Mouse (Mus musculus) G1E (cell line): ENCODE results near the gene Caml.
"Not testable (repeated sequence)": the region's sequence is repeated elsewhere in the genome, so short reads cannot be mapped to it uniquely, and the experiment has no call there.

Experiments
- CTCF ChIP-seq: IDR thresholded peaks from 2 replicates; pipeline ENCODE4 v1.5.1; 2012; ENCODE audit warnings: low read depth, low read length, inconsistent platforms, mixed read lengths
- GATA1 ChIP-seq: IDR thresholded peaks from 2 replicates; pipeline ENCODE4 v1.6.1; 2012; ENCODE audit warnings: borderline replicate concordance, low read length, inconsistent platforms, mixed read lengths
- GATA2 ChIP-seq: IDR thresholded peaks from 2 replicates; pipeline ENCODE4 v1.6.1; 2012; ENCODE audit warnings: low read depth, low read length, inconsistent platforms, borderline replicate concordance
- POLR2AphosphoS5 ChIP-seq: IDR thresholded peaks from 2 replicates; pipeline ENCODE4 v1.6.1; 2012; ENCODE audit warnings: low read depth, low read length, inconsistent platforms; ENCODE audit not compliant: insufficient replicate concordance
- TAL1 ChIP-seq: conservative IDR thresholded peaks from 2 replicates; pipeline ENCODE4 v1.6.1; 2012; ENCODE audit warnings: low read depth, low read length, inconsistent platforms, mixed read lengths

DNA sequence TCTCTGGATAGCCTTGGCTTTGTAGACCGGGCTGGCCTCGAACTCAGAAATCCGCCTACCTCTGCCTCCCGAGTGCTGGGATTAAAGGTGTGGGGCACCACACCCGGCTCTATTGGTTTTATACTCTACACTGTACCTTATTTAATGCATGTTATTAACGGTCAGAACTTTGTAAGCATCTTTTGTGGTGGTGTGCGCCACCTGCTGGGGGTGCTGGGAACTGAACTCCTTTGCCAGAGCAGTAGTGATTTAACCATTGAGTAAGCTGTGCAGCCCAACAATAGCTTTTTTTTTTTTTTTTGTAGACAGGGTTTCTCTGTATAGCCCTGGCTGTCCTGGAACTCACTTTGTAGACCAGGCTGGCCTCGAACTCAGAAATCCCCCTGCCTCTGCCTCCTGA lies 17.7 kb downstream of the Caml start:
- TF ChIP-seq GATA2, POLR2AphosphoS5, GATA1, TAL1: not testable (repeated sequence)
- TF ChIP-seq CTCF = peak; percentile 75
